Mouse (Mus musculus): Measurements from ENCODE around the gene Ptprs. TPM values are rescaled to one million over a fixed set of nuclear protein-coding genes. Genes with fewer than 3 reads are reported as not detected.
A peak's percentile ranks its signal among the peaks of the same experiment; 100 is the strongest.

The Ptprs gene
- polyA plus RNA-seq, 1 experiment from 2014 or later: 156 TPM

DNA sequence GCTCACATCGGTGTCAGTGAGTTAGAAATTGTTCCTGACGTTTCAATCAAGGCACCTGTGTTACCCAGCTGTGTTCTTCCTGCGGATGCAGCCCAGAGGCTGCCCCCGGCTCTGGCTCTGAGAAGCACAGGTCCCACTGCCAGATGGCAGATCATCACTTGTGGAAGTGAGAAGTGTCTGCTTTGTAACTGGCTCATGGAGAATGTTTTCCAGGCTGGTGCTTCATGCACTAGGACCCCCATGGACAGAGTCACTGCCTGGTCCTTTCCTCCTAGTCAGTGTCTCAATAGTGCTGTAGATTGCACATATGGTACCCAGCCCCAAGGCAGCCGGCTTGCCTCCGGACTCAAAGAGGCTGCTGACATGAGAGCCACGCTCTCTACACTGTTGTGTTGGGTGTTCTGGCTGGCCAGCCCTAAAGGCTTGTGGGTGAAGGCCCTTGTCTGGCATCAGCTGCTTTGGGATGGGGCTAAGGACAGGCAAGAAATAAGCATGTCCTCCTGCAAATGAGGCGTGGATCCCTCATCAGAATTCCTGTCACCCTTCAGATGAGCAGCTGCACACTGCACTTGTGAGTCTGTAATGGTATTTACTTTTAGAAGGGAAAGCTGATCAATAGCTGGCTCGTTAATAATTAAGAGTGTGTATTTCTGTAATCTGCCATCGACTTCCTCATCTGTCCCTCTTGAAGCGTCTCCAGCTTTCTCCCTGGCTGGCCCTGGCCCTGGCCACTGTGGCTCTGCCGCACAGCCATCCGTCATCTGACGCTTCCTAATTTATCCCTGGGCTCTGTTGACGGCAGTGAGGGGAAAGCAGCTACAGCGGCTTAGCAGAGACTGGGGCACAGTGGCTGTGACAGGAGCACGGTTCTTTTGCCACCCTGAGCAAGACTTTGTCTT lies 102.9 kb downstream of the Ptprs start:
- peaks cover 9% of the 10 kb centered on the region; the same call in 1 of the 2 replicates for H3K36me3 ChIP-seq (ENCODE audit: control insufficient read depth, insufficient read depth, low read length)
- 73% methylated on average over 17 of the region's 17 CpGs for WGBS
- H3K9ac ChIP-seq (ENCODE audit: low read depth, low read length): no peak overlapping the region
- H3K4me2 ChIP-seq (replicated peaks; ENCODE audit: low read depth, low read length): no peak overlapping the region
- H3K27me3 ChIP-seq (ENCODE audit: control insufficient read depth, insufficient read depth, low read length): no peaks in the 10 kb centered on the region
- DNase-seq (ENCODE audit: low spot score) (no peak), ATAC-seq (ENCODE audit: low FRiP score) (peak; percentile 54)
- no peaks in the 10 kb centered on the region for H3K9me3 ChIP-seq (ENCODE audit: control insufficient read depth, low read length)
- no peak overlapping the region for H3K4me3 ChIP-seq (ENCODE audit: low read depth, low read length)
- peak overlapping the region; percentile 65 for H3K27ac ChIP-seq (ENCODE audit: low read depth, low read length)
- no peaks in the 10 kb centered on the region; the same call in 1 of the 2 replicates for H3K4me1 ChIP-seq (replicated peaks; ENCODE audit: control insufficient read depth, insufficient read depth, low read length)

DNA sequence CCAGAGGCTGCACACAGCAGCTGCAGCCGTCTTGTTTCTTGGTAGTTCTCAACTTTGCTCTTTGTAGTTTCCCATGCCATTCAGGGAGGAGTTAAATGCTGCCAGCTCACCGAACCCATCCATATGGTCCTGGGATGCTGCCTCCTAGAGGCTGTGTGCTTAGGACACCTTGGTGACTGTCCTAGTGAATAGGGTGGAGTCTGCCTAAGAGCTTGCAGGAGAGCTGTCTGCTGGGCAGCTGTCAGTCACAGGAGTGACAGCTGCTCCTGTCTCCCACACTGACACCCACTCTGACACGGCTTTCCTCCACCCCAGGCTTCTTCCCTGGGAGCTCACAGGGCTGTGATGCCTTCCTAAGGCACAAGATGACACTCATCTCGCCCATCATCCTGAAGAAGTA lies 104.2 kb downstream of the Ptprs start:
- no peak overlapping the region for H3K9ac ChIP-seq (ENCODE audit: low read depth, low read length)
- no peak overlapping the region for H3K4me2 ChIP-seq (replicated peaks; ENCODE audit: low read depth, low read length)
- H3K9me3 ChIP-seq (ENCODE audit: control insufficient read depth, low read length): no peaks in the 10 kb centered on the region
- no peak overlapping the region for H3K27ac ChIP-seq (ENCODE audit: low read depth, low read length)
- no peaks in the 10 kb centered on the region for H3K27me3 ChIP-seq (ENCODE audit: control insufficient read depth, insufficient read depth, low read length)
- 77% methylated on average over 4 of the region's 4 CpGs for WGBS
- H3K4me1 ChIP-seq (replicated peaks; ENCODE audit: control insufficient read depth, insufficient read depth, low read length): no peaks in the 10 kb centered on the region; the same call in 1 of the 2 replicates
- H3K4me3 ChIP-seq (ENCODE audit: low read depth, low read length): no peak overlapping the region
- DNase-seq (ENCODE audit: low spot score): no peak
- no peak for ATAC-seq (ENCODE audit: low FRiP score)
- peaks cover 6% of the 10 kb centered on the region; the same call in 1 of the 2 replicates for H3K36me3 ChIP-seq (ENCODE audit: control insufficient read depth, insufficient read depth, low read length)

DNA sequence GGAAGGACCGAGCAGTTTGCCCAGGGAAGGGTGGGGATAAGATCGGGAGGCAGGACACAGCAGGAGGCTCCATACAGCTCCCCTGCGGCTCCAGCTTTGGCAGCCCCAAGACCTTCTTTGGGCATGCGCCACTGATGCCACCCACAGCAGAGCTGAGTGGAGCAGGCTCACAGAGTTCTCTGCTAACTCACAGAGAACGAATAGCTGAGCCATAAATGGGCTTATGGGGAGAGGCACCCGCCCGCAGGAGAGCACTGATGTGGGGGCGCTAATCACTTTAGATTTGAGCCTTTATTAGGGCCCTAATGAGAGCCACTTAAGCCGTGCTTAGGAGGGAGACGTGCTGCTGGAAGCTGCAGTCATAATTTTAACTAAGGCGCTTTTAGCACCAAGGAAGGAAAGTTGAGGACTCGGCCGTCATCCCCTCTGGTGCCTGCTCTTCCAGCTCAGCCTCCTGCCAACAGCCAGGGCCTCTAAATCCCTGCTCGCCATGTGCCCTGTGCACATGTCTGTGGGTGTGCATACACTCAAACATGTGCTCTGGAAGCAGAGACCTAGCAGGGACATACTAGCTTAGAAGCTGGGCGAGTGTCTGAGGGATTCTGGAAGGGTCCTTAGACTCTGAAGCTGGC lies 105.1 kb downstream of the Ptprs start:
- H3K27ac ChIP-seq (ENCODE audit: low read depth, low read length): no peak overlapping the region
- H3K4me3 ChIP-seq (ENCODE audit: low read depth, low read length): no peak overlapping the region
- no peaks in the 10 kb centered on the region for H3K27me3 ChIP-seq (ENCODE audit: control insufficient read depth, insufficient read depth, low read length)
- 92% methylated on average over 15 of the region's 15 CpGs for WGBS
- H3K4me2 ChIP-seq (replicated peaks; ENCODE audit: low read depth, low read length): no peak overlapping the region
- H3K9ac ChIP-seq (ENCODE audit: low read depth, low read length): no peak overlapping the region
- 0 out of 2 replicates have a peak, but pooled peaks cover 2% of the 10 kb centered on the region for H3K36me3 ChIP-seq (ENCODE audit: control insufficient read depth, insufficient read depth, low read length)
- no peak for ATAC-seq (ENCODE audit: low FRiP score)
- no peaks in the 10 kb centered on the region for H3K9me3 ChIP-seq (ENCODE audit: control insufficient read depth, low read length)
- no peak for DNase-seq (ENCODE audit: low spot score)
- H3K4me1 ChIP-seq (replicated peaks; ENCODE audit: control insufficient read depth, insufficient read depth, low read length): no peaks in the 10 kb centered on the region; the same call in none of the 2 replicates

DNA sequence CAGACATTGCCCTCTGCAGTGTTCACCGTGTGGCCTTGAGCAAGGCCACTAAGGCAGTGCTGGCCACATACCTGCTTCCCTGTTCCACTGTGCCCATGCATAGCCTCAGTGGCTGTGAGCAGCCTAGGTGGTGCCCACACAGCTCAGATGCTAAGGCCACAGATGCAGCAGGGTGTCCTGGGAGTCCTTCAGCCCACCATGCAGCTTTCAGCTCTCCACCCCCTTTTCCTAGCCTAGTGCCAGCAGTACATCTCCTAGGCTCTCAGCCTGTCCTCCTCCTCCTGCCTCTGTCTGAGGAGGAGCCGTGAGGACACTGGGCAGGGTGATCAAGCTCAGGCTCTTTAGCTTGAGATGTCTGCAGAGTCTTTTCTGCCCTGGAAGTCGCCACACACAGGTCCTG lies 106.2 kb downstream of the Ptprs start:
- no peak for ATAC-seq (ENCODE audit: low FRiP score)

DNA sequence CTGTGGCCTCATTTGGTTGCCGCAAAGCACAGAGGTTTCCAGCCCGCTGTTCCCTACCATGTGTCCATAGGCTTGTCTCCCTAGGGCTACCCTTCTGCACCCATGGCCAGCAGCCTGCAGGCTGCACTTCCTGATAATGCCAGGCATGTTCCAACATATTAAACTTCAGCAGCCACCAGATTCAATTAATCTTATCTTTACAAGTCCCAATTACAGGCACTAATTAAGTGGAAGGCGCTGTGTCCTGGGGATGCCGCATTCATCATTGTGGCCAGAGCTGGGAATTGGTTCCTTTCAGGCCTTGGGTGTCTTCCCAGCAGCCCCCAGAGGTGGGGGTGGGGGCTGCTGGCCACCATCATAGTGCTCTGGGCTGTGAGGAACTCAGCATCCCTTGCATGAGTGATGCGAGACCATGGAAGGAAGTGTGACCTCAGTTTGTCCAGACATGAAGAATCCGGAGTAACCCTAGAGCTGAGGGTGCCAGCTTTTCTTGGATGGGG lies 107.9 kb downstream of the Ptprs start:
- no peaks in the 10 kb centered on the region for H3K36me3 ChIP-seq (ENCODE audit: control insufficient read depth, insufficient read depth, low read length)
- no peak overlapping the region for H3K9ac ChIP-seq (ENCODE audit: low read depth, low read length)
- WGBS: 92% methylated on average over 6 of the region's 6 CpGs

More for the DNA sequence above, 106.2 kb downstream of the Ptprs start:
- WGBS: 83% methylated on average over 3 of the region's 3 CpGs
- Histone ChIP-seq H3K9ac (ENCODE audit: low read depth, low read length) (no peak overlapping the region), H3K4me3 (ENCODE audit: low read depth, low read length) (no peak overlapping the region), H3K27ac (ENCODE audit: low read depth, low read length) (no peak overlapping the region), H3K4me1 (replicated peaks; ENCODE audit: control insufficient read depth, insufficient read depth, low read length) (no peaks in the 10 kb centered on the region; the same call in none of the 2 replicates), H3K36me3 (ENCODE audit: control insufficient read depth, insufficient read depth, low read length) (0 out of 2 replicates have a peak, but pooled peaks cover 2% of the 10 kb centered on the region), H3K27me3 (ENCODE audit: control insufficient read depth, insufficient read depth, low read length) (no peaks in the 10 kb centered on the region), H3K9me3 (ENCODE audit: control insufficient read depth, low read length) (no peaks in the 10 kb centered on the region), H3K4me2 (replicated peaks; ENCODE audit: low read depth, low read length) (no peak overlapping the region)
- DNase-seq (ENCODE audit: low spot score): no peak

DNA sequence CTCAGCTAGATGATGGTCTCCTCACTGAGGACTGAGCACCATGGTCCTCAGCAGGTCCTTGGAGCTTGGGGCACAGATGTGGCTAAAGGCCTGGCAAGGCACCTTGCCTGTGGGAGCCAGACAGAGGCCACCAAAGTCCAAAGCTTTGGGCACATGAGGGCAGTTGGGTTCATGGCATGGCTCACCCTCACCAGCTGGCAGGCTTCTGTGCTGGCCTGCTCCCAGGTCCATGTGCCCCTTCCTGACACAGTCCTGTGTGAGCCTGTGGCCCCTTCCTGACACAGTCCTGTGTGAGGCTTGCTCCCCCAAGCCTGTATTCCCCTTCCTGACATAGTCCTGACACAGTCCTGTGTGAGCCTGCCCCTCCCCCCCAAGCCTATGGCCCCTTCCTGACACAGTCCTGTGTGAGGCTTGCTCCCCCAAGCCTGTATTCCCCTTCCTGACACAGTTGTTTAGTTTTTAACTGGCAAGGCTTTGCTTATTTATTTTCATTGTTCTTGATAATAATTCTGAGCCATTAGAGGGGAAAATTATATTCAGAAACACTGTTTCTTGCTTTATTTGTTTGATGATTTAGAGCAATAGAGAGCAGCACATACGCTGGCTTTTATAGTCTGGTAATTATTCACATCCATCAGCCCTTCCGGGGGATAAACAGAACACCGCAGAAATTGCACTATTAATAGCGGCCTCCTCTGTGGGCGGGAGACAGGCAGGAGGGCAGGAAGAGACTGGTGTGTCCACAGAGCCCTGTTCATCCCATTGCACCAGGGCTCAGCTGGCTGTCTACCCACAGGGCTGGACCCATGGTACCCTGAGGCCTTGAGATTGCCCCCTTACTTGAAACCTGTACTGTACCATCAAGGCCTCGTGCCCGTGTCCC lies 110.3 kb downstream of the Ptprs start:
- Histone ChIP-seq H3K4me1 (replicated peaks; ENCODE audit: control insufficient read depth, insufficient read depth, low read length) (no peaks in the 10 kb centered on the region; the same call in 1 of the 2 replicates), H3K27ac (ENCODE audit: low read depth, low read length) (peak overlapping the region; percentile 51; the same call in 1 of the 2 replicates), H3K36me3 (ENCODE audit: control insufficient read depth, insufficient read depth, low read length) (no peaks in the 10 kb centered on the region), H3K9ac (ENCODE audit: low read depth, low read length) (no peak overlapping the region), H3K4me3 (ENCODE audit: low read depth, low read length) (no peak overlapping the region), H3K27me3 (ENCODE audit: control insufficient read depth, insufficient read depth, low read length) (no peaks in the 10 kb centered on the region), H3K9me3 (ENCODE audit: control insufficient read depth, low read length) (no peaks in the 10 kb centered on the region), H3K4me2 (replicated peaks; ENCODE audit: low read depth, low read length) (no peak overlapping the region)
- 81% methylated on average over 7 of the region's 7 CpGs for WGBS
- DNase-seq (ENCODE audit: low spot score) (no peak), ATAC-seq (ENCODE audit: low FRiP score) (no peak)

More for the DNA sequence above, 107.9 kb downstream of the Ptprs start:
- ATAC-seq (ENCODE audit: low FRiP score) (no peak), DNase-seq (ENCODE audit: low spot score) (no peak)
- Histone ChIP-seq H3K4me3 (ENCODE audit: low read depth, low read length) (no peak overlapping the region), H3K4me1 (replicated peaks; ENCODE audit: control insufficient read depth, insufficient read depth, low read length) (no peaks in the 10 kb centered on the region; the same call in 1 of the 2 replicates), H3K4me2 (replicated peaks; ENCODE audit: low read depth, low read length) (no peak overlapping the region), H3K9me3 (ENCODE audit: control insufficient read depth, low read length) (no peaks in the 10 kb centered on the region), H3K27ac (ENCODE audit: low read depth, low read length) (no peak overlapping the region), H3K27me3 (ENCODE audit: control insufficient read depth, insufficient read depth, low read length) (no peaks in the 10 kb centered on the region)
